ENCODE assay signal across 17 mouse cellular contexts in genomic region chr11:82929633-82929950, GRCm38 (mm10). TPM values are rescaled to one million over a fixed set of nuclear protein-coding genes. Genes with fewer than 3 reads are reported as not detected.
DNase-seq lines count a peak whose midpoint lies in the region; ATAC-seq lines count a peak whose summit lies in the region.
"Had no signal": no experiment of that assay in that cellular context is flagged by ENCODE, and none has a peak within 500 bp of the region (broad histone marks: within the 10 kb centered on the region; RNA-seq: fewer than 3 reads in every experiment).

No protein-coding gene starts in this region.

- peak overlapping the region; percentile 92; the same call in 1 of the 2 replicates for H3K4me2 ChIP-seq in embryonic facial prominence, embryonic 14.5 days (ENCODE audit: low read depth, low read length)
- H3K4me2 ChIP-seq in hindbrain, embryonic 14.5 days (replicated peaks) = peak overlapping the region; percentile 99
- H3K4me2 ChIP-seq in hindbrain, embryonic 13.5 days = no peak overlapping the region
- peak overlapping the region; percentile 89; the same call in 1 of the 2 replicates for H3K4me2 ChIP-seq in midbrain, embryonic 15.5 days

- no peak for DNase-seq in embryonic facial prominence, embryonic 14.5 days (ENCODE audit: low spot score)
- no peak for DNase-seq in embryonic facial prominence, embryonic 10.5 days (ENCODE audit: low spot score)
- DNase-seq in hindbrain, embryonic 14.5 days (ENCODE audit: low spot score) = no peak
- no peak for DNase-seq in urinary bladder, postnatal 25 days (ENCODE audit: low spot score)
- no peak for DNase-seq in lung, postnatal 36 days
- DNase-seq: cerebellum, adult 9-11 months; gastrocnemius, postnatal 14 days; kidney, postnatal 25 days; right cerebral cortex, postnatal 4 days; thymus, adult 18-20 months had no signal

- H3K4me3 ChIP-seq in embryonic facial prominence, embryonic 14.5 days (ENCODE audit: low read depth, low read length) = no peak overlapping the region; the same call in 1 of the 2 replicates
- H3K4me3 ChIP-seq in embryonic facial prominence, embryonic 10.5 days = no peak overlapping the region
- H3K4me3 ChIP-seq in hindbrain, embryonic 14.5 days (replicated peaks; ENCODE audit: low read length) = peak overlapping the region; percentile 46
- H3K4me3 ChIP-seq in hindbrain, embryonic 13.5 days = no peak overlapping the region
- peak overlapping the region; percentile 88; the same call in 1 of the 2 replicates for H3K4me3 ChIP-seq in brown adipose tissue, adult 24 weeks (ENCODE audit: insufficient read depth, low read depth, low read length)
- no peak overlapping the region for H3K4me3 ChIP-seq in midbrain, embryonic 15.5 days

- H3K4me1 ChIP-seq in embryonic facial prominence, embryonic 14.5 days (ENCODE audit: control insufficient read depth, insufficient read depth, low read length) = peaks cover 5% of the 10 kb centered on the region; the same call in 1 of the 2 replicates
- peaks cover 18% of the 10 kb centered on the region for H3K4me1 ChIP-seq in embryonic facial prominence, embryonic 10.5 days
- no peaks in the 10 kb centered on the region; the same call in 1 of the 2 replicates for H3K4me1 ChIP-seq in hindbrain, embryonic 14.5 days (replicated peaks; ENCODE audit: control insufficient read depth, insufficient read depth, low read length)
- peaks cover 22% of the 10 kb centered on the region for H3K4me1 ChIP-seq in hindbrain, embryonic 13.5 days (replicated peaks)
- peaks cover 2% of the 10 kb centered on the region for H3K4me1 ChIP-seq in brown adipose tissue, adult 24 weeks (ENCODE audit: control insufficient read depth, insufficient read depth, insufficient read length, low read length)
- H3K4me1 ChIP-seq in midbrain, embryonic 15.5 days = peaks cover 10% of the 10 kb centered on the region

- H3K27ac ChIP-seq in embryonic facial prominence, embryonic 14.5 days (replicated peaks; ENCODE audit: low read depth, low read length) = no peak overlapping the region
- no peak overlapping the region for H3K27ac ChIP-seq in embryonic facial prominence, embryonic 10.5 days (replicated peaks)
- H3K27ac ChIP-seq in hindbrain, embryonic 14.5 days = no peak overlapping the region
- no peak overlapping the region for H3K27ac ChIP-seq in hindbrain, embryonic 13.5 days
- H3K27ac ChIP-seq in brown adipose tissue, adult 24 weeks (replicated peaks; ENCODE audit: low read depth, low read length) = no peak overlapping the region
- H3K27ac ChIP-seq in midbrain, embryonic 15.5 days = no peak overlapping the region
- H3K27ac ChIP-seq: heart, embryonic 15.5 days; limb, embryonic 10.5 days; liver, embryonic 14.5 days; macrophage had no signal

- no peak for ATAC-seq in embryonic facial prominence, embryonic 14.5 days (ENCODE audit: low read depth)
- ATAC-seq in hindbrain, embryonic 14.5 days (ENCODE audit: low FRiP score) = no peak
- ATAC-seq in hindbrain, embryonic 13.5 days (ENCODE audit: low FRiP score) = no peak
- no peak for ATAC-seq in midbrain, embryonic 15.5 days (replicated peaks)

- H3K9me3 ChIP-seq in embryonic facial prominence, embryonic 14.5 days (ENCODE audit: control insufficient read depth, low read length) = no peaks in the 10 kb centered on the region
- H3K9me3 ChIP-seq in embryonic facial prominence, embryonic 10.5 days = no peaks in the 10 kb centered on the region
- no peaks in the 10 kb centered on the region for H3K9me3 ChIP-seq in hindbrain, embryonic 14.5 days (ENCODE audit: control insufficient read depth, low read length)
- H3K9me3 ChIP-seq in hindbrain, embryonic 13.5 days = no peaks in the 10 kb centered on the region
- no peaks in the 10 kb centered on the region for H3K9me3 ChIP-seq in midbrain, embryonic 15.5 days
- H3K9me3 ChIP-seq: heart, embryonic 15.5 days; limb, embryonic 10.5 days had no signal

- H3K27me3 ChIP-seq in embryonic facial prominence, embryonic 14.5 days (replicated peaks; ENCODE audit: control insufficient read depth, insufficient read depth, low read length) = peaks cover 45% of the 10 kb centered on the region
- H3K27me3 ChIP-seq in embryonic facial prominence, embryonic 10.5 days (replicated peaks; ENCODE audit: low read depth, poor library complexity, severe bottlenecking) = peaks cover 91% of the 10 kb centered on the region
- peaks cover 45% of the 10 kb centered on the region for H3K27me3 ChIP-seq in hindbrain, embryonic 14.5 days (ENCODE audit: control insufficient read depth, insufficient read depth, low read length)
- peaks cover 75% of the 10 kb centered on the region for H3K27me3 ChIP-seq in hindbrain, embryonic 13.5 days
- peaks cover 38% of the 10 kb centered on the region for H3K27me3 ChIP-seq in midbrain, embryonic 15.5 days (replicated peaks)

- no peaks in the 10 kb centered on the region for H3K36me3 ChIP-seq in embryonic facial prominence, embryonic 14.5 days (ENCODE audit: control insufficient read depth, insufficient read depth, low read length)
- no peaks in the 10 kb centered on the region for H3K36me3 ChIP-seq in embryonic facial prominence, embryonic 10.5 days (replicated peaks)
- no peaks in the 10 kb centered on the region for H3K36me3 ChIP-seq in hindbrain, embryonic 14.5 days (replicated peaks; ENCODE audit: control insufficient read depth, insufficient read depth)
- H3K36me3 ChIP-seq in hindbrain, embryonic 13.5 days = no peaks in the 10 kb centered on the region
- H3K36me3 ChIP-seq in midbrain, embryonic 15.5 days (replicated peaks) = no peaks in the 10 kb centered on the region
- H3K36me3 ChIP-seq: limb, embryonic 10.5 days had no signal

- WGBS in embryonic facial prominence, embryonic 14.5 days = 32% methylated on average over 3 of the region's 3 CpGs
- WGBS in embryonic facial prominence, embryonic 10.5 days = 45% methylated on average over 3 of the region's 3 CpGs
- 55% methylated on average over 3 of the region's 3 CpGs for WGBS in hindbrain, embryonic 14.5 days
- WGBS in hindbrain, embryonic 13.5 days = 54% methylated on average over 3 of the region's 3 CpGs
- 55% methylated on average over 3 of the region's 3 CpGs for WGBS in midbrain, embryonic 15.5 days

- H3K9ac ChIP-seq in embryonic facial prominence, embryonic 14.5 days (ENCODE audit: low read depth, low read length) = no peak overlapping the region
- no peak overlapping the region for H3K9ac ChIP-seq in hindbrain, embryonic 14.5 days
- no peak overlapping the region for H3K9ac ChIP-seq in hindbrain, embryonic 13.5 days
- H3K9ac ChIP-seq in midbrain, embryonic 15.5 days = no peak overlapping the region
- H3K9ac ChIP-seq: heart, embryonic 15.5 days; liver, embryonic 14.5 days had no signal

RNA-seq across cellular contexts. Expression of gene Unc45b, which starts 19.2 kb away (rescaled TPM):
- polyA plus RNA-seq in embryonic facial prominence, embryonic 14.5 days (2014; fragmentation: Nextera tagmentation; extraction: Ambion mirVana) = 37.1 and 44.5 TPM in 2 replicates
- polyA plus RNA-seq in embryonic facial prominence, embryonic 10.5 days (2016; fragmentation: Nextera tagmentation; extraction: Ambion mirVana) = 0.32 and 0.91 TPM in 2 replicates
- polyA plus RNA-seq in hindbrain, embryonic 14.5 days (2014; fragmentation: Nextera tagmentation; extraction: Ambion mirVana) = 1.1 and 2.0 TPM in 2 replicates
- polyA plus RNA-seq in hindbrain, embryonic 13.5 days (2015; fragmentation: Nextera tagmentation; extraction: Ambion mirVana) = 1.2 and 1.3 TPM in 2 replicates
- 9.1 and 14.2 TPM in 2 replicates for polyA plus RNA-seq in brown adipose tissue, adult 24 weeks (2012; ENCODE audit: insufficient read depth, insufficient read length, missing spikeins)
- polyA plus RNA-seq in midbrain, embryonic 15.5 days (2015; fragmentation: Nextera tagmentation; extraction: Ambion mirVana) = 1.3 and 2.0 TPM in 2 replicates
- polyA plus RNA-seq: macrophage had no signal

RNA-seq across cellular contexts. Expression of gene Nle1, which starts 21.4 kb away (rescaled TPM):
- polyA plus RNA-seq in embryonic facial prominence, embryonic 14.5 days (2014; fragmentation: Nextera tagmentation; extraction: Ambion mirVana) = 24.3 and 30.7 TPM in 2 replicates
- 41.2 and 45.6 TPM in 2 replicates for polyA plus RNA-seq in embryonic facial prominence, embryonic 10.5 days (2016; fragmentation: Nextera tagmentation; extraction: Ambion mirVana)
- 20.7 and 28.0 TPM in 2 replicates for polyA plus RNA-seq in hindbrain, embryonic 14.5 days (2014; fragmentation: Nextera tagmentation; extraction: Ambion mirVana)
- polyA plus RNA-seq in hindbrain, embryonic 13.5 days (2015; fragmentation: Nextera tagmentation; extraction: Ambion mirVana) = 27.3 and 35.3 TPM in 2 replicates
- 3.8 and 6.7 TPM in 2 replicates for polyA plus RNA-seq in brown adipose tissue, adult 24 weeks (2012; ENCODE audit: insufficient read depth, insufficient read length, missing spikeins)
- 33.8 and 36.8 TPM in 2 replicates for polyA plus RNA-seq in midbrain, embryonic 15.5 days (2015; fragmentation: Nextera tagmentation; extraction: Ambion mirVana)

RNA-seq across cellular contexts. Expression of gene Slfn5, which starts 21.6 kb away (rescaled TPM):
- polyA plus RNA-seq in embryonic facial prominence, embryonic 14.5 days (2014; fragmentation: Nextera tagmentation; extraction: Ambion mirVana) = 2.4 and 3.9 TPM in 2 replicates
- polyA plus RNA-seq in embryonic facial prominence, embryonic 10.5 days (2016; fragmentation: Nextera tagmentation; extraction: Ambion mirVana) = 0.26 and 0.31 TPM in 2 replicates
- 1.4 and 1.6 TPM in 2 replicates for polyA plus RNA-seq in hindbrain, embryonic 14.5 days (2014; fragmentation: Nextera tagmentation; extraction: Ambion mirVana)
- polyA plus RNA-seq in hindbrain, embryonic 13.5 days (2015; fragmentation: Nextera tagmentation; extraction: Ambion mirVana) = 1.00 and 1.0 TPM in 2 replicates
- 28.7 and 30.4 TPM in 2 replicates for polyA plus RNA-seq in brown adipose tissue, adult 24 weeks (2012; ENCODE audit: insufficient read depth, insufficient read length, missing spikeins)
- polyA plus RNA-seq in midbrain, embryonic 15.5 days (2015; fragmentation: Nextera tagmentation; extraction: Ambion mirVana) = 1.4 and 1.8 TPM in 2 replicates

RNA-seq across cellular contexts. Expression of gene Fndc8, which starts 37.7 kb away (rescaled TPM):
- polyA plus RNA-seq in embryonic facial prominence, embryonic 14.5 days (2014; fragmentation: Nextera tagmentation; extraction: Ambion mirVana) = 0.30 and 0.47 TPM in 2 replicates
- 0.26 and 0.35 TPM in 2 replicates for polyA plus RNA-seq in embryonic facial prominence, embryonic 10.5 days (2016; fragmentation: Nextera tagmentation; extraction: Ambion mirVana)
- polyA plus RNA-seq in hindbrain, embryonic 14.5 days (2014; fragmentation: Nextera tagmentation; extraction: Ambion mirVana) = 0.37 and 0.77 TPM in 2 replicates
- polyA plus RNA-seq in hindbrain, embryonic 13.5 days (2015; fragmentation: Nextera tagmentation; extraction: Ambion mirVana) = 0.71 and 0.80 TPM in 2 replicates
- polyA plus RNA-seq in brown adipose tissue, adult 24 weeks (2012; ENCODE audit: insufficient read depth, insufficient read length, missing spikeins) = 0.79 TPM in 1 of 2 replicates, not detected in the other
- 0.78 and 1.2 TPM in 2 replicates for polyA plus RNA-seq in midbrain, embryonic 15.5 days (2015; fragmentation: Nextera tagmentation; extraction: Ambion mirVana)
- polyA plus RNA-seq: macrophage had no signal

RNA-seq across cellular contexts. Expression of gene Rad51d, which starts 39.2 kb away (rescaled TPM):
- polyA plus RNA-seq in embryonic facial prominence, embryonic 14.5 days (2014; fragmentation: Nextera tagmentation; extraction: Ambion mirVana) = 14.5 and 15.0 TPM in 2 replicates
- polyA plus RNA-seq in embryonic facial prominence, embryonic 10.5 days (2016; fragmentation: Nextera tagmentation; extraction: Ambion mirVana) = 13.7 and 14.7 TPM in 2 replicates
- 14.0 and 14.3 TPM in 2 replicates for polyA plus RNA-seq in hindbrain, embryonic 14.5 days (2014; fragmentation: Nextera tagmentation; extraction: Ambion mirVana)
- 12.3 and 13.4 TPM in 2 replicates for polyA plus RNA-seq in hindbrain, embryonic 13.5 days (2015; fragmentation: Nextera tagmentation; extraction: Ambion mirVana)
- polyA plus RNA-seq in brown adipose tissue, adult 24 weeks (2012; ENCODE audit: insufficient read depth, insufficient read length, missing spikeins) = 13.4 and 21.8 TPM in 2 replicates
- polyA plus RNA-seq in midbrain, embryonic 15.5 days (2015; fragmentation: Nextera tagmentation; extraction: Ambion mirVana) = 12.1 and 13.9 TPM in 2 replicates

Comparison
In these comparisons a context has a peak if more than half of its experiments do, and no peak if none do; other contexts are left out.
1. H3K4me3 ChIP-seq: peak in hindbrain, embryonic 14.5 days (single experiment) and brown adipose tissue, adult 24 weeks (single experiment); none in embryonic facial prominence, embryonic 14.5 days (single experiment), embryonic facial prominence, embryonic 10.5 days (single experiment), hindbrain, embryonic 13.5 days (single experiment) and midbrain, embryonic 15.5 days (single experiment).